Comparison of ENCODE assay signal across 8 mouse cellular contexts in genomic region chr4:148082257-148083044, GRCm38 (mm10). TPM values are rescaled to one million over a fixed set of nuclear protein-coding genes. Genes with fewer than 3 reads are reported as not detected.
DNase-seq lines count a peak whose midpoint lies in the region; TF ChIP-seq lines count a peak whose summit lies in the region.

No protein-coding gene starts in this region.

- no peak overlapping the region for H3K27ac ChIP-seq in left cerebral cortex, adult 2 months

- DNase-seq in left cerebral cortex, adult 2 months (ENCODE audit: extremely low spot score in 1 of 2, low spot score in 2 of 2), result peak in 1 of 2 experiments; percentile 43
- DNase-seq in left cerebral cortex, adult 8-10 months (ENCODE audit: low spot score in 2 of 2), result no peak
- peak; percentile 91 for DNase-seq in MEL-GATA-1-ER (ENCODE audit: extremely low read depth, low read depth)
- DNase-seq in cerebellum, postnatal 14 days, result peak; percentile 73 to 87
- peak; percentile 59 to 65 for DNase-seq in heart, adult 9 months (ENCODE audit: low spot score in 2 of 2)
- peak; percentile 77 to 79 for DNase-seq in layer of hippocampus, postnatal 10 days (ENCODE audit: low spot score in 2 of 2)
- DNase-seq in mesoderm, embryonic 11.5 days (ENCODE audit: low read depth, low spot score), result peak; percentile 73
- peak; percentile 80 for DNase-seq in thymus, postnatal 25 days

- TF ChIP-seq CTCF in left cerebral cortex, adult 2 months (IDR thresholded peaks at IDR 0.05), result peak; percentile 76

- intact Hi-C loops in left cerebral cortex, adult 2 months (cut with DNase I), result no loop called here

- no peak overlapping the region for H3K4me3 ChIP-seq in left cerebral cortex, adult 2 months

RNA-seq across cellular contexts. Expression of gene Agtrap, which starts 5.4 kb away (rescaled TPM):
- 10 to 100 TPM in 1 of 2 experiments, 1 to 10 TPM in 1; 6.6 to 10.2 TPM for total RNA-seq in left cerebral cortex, adult 2 months (2021)
- total RNA-seq in left cerebral cortex, adult 8-10 months (2022), result 10 to 100 TPM in 2 of 4 experiments, 1 to 10 TPM in 2; 9.1 to 13.5 (median 10.6) TPM
- 1 to 10 TPM; 5.5 to 7.3 TPM for total RNA-seq in layer of hippocampus, postnatal 10 days (2021)

RNA-seq across cellular contexts. Expression of gene Mthfr, which starts 43.6 kb away (rescaled TPM):
- 10 to 100 TPM; 30.7 to 32.0 TPM for total RNA-seq in left cerebral cortex, adult 2 months (2021)
- 10 to 100 TPM; 26.7 to 36.9 (median 31.1) TPM for total RNA-seq in left cerebral cortex, adult 8-10 months (2022)
- 10 to 100 TPM; 23.3 to 24.9 TPM for total RNA-seq in layer of hippocampus, postnatal 10 days (2021)

RNA-seq across cellular contexts. Expression of gene Clcn6, which starts 43.8 kb away (rescaled TPM):
- total RNA-seq in left cerebral cortex, adult 2 months (2021), result 10 to 100 TPM; 81.4 to 84.4 TPM
- 10 to 100 TPM; 92.3 to 94.8 (median 93.8) TPM for total RNA-seq in left cerebral cortex, adult 8-10 months (2022)
- total RNA-seq in layer of hippocampus, postnatal 10 days (2021), result 10 to 100 TPM; 67.8 to 70.3 TPM

RNA-seq across cellular contexts. Expression of gene Mad2l2, which starts 47.7 kb away (rescaled TPM):
- total RNA-seq in left cerebral cortex, adult 2 months (2021), result 10 to 100 TPM; 14.2 to 16.1 TPM
- 10 to 100 TPM; 15.8 to 18.8 (median 16.4) TPM for total RNA-seq in left cerebral cortex, adult 8-10 months (2022)
- total RNA-seq in layer of hippocampus, postnatal 10 days (2021), result 10 to 100 TPM; 24.1 to 26.5 TPM

RNA-seq across cellular contexts. Expression of gene Draxin, which starts 48.0 kb away (rescaled TPM):
- under 1 TPM; 0.20 to 0.30 TPM for total RNA-seq in left cerebral cortex, adult 2 months (2021)
- under 1 TPM; 0.23 to 0.38 (median 0.30) TPM for total RNA-seq in left cerebral cortex, adult 8-10 months (2022)
- 10 to 100 TPM in 1 of 2 experiments, 1 to 10 TPM in 1; 9.9 to 10.8 TPM for total RNA-seq in layer of hippocampus, postnatal 10 days (2021)

Comparison
In these comparisons a context has a peak if more than half of its experiments do, and no peak if none do; other contexts are left out.
1. DNase-seq: peak in MEL-GATA-1-ER (single experiment), cerebellum, postnatal 14 days (2 of 2), heart, adult 9 months (2 of 2), layer of hippocampus, postnatal 10 days (2 of 2), mesoderm, embryonic 11.5 days (single experiment) and thymus, postnatal 25 days (single experiment); none in left cerebral cortex, adult 8-10 months (0 of 2).